Mouse (Mus musculus): Measurements from ENCODE around the gene Sh2d5.

DNA sequence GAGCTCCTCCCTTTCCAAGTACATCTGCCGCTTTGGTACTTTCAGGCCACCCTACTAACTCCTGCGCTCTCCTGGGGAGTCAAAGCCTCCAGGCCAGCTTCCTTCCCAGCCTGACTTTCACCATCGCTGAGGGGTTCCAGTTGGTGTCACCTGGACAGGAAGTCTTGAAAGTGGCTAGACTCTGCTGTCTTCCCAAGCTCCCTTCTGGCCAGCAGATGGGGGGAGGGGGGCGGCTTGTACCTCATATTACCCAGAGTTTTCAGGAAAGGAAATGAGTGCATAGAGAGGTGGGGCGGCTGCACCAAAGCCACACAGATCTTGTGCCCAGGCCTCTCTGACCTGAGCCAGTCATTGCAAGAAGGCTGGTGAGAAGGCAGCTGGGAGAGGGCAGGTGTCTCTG lies 2.0 kb downstream of the Sh2d5 start:
- no peak for TF ChIP-seq POLR2A (IDR thresholded peaks at IDR 0.05; ENCODE audit: insufficient read depth, low read length)
- TF ChIP-seq CTCF (IDR thresholded peaks at IDR 0.05; ENCODE audit: low read depth, low read length): no peak

All from ES-Bruce4 (cell line).